In the genomic region with DNA sequence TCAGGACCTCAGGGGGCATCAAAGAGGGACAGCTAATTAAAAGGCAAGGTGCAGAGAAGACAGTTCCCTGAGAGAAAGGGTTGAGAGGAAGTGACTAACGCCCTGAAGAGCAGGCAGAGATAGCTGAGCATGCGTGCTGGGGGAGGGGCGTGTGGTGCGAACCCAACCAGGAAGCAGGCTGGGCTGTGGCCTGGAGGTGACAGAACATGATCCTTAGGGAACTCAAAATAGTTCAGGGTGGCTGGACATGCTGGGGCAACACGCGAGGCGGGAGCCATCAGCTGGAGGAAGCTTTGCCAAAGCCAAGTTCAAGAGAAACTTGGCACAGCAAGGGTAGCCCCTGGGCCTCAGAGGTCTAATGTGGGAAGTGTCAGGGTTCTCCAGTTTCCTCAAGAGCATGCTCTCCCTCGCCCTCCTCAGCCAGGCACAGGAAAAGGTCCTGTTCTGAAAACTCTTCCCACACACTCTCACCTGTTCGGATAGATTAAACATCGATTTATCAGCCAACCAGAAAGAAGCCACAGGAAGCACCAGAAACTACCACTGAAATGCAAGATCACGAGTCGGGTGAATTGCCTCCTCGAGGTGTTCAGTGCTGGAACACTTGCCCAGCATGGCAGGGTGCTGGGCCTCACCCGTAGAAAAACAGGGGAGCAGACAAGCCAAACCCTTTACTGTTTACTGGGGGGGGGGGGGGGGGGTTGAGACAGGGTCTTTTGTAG, we compare ENCODE assay signal across 8 mouse cellular contexts. TPM values are rescaled to one million over a fixed set of nuclear protein-coding genes. Genes with fewer than 3 reads are reported as not detected.
DNase-seq lines count a peak whose midpoint lies in the region; ATAC-seq lines count a peak whose summit lies in the region.

No protein-coding gene starts in this region.

- DNase-seq in 3134 (ENCODE audit: extremely low read depth, insufficient read length, low spot score) (peak; percentile 80), MEL-GATA-1-ER (ENCODE audit: extremely low read depth, low read depth) (peak; percentile 86)
- DNase-seq in fat pad, adult 2 months (ENCODE audit: extremely low read depth, low read depth, low spot score): peak; percentile 28
- DNase-seq in induced T-regulatory cell, adult 2 months (ENCODE audit: low read depth): peak; percentile 91
- DNase-seq in ovary, postnatal 10 days (ENCODE audit: low spot score): peak; percentile 21
- peak; percentile 69 for DNase-seq in urinary bladder, postnatal 25 days (ENCODE audit: low spot score)

- peaks cover 57% of the 10 kb centered on the region for H3K4me1 ChIP-seq in liver, embryonic 12.5 days
- peaks cover 7% of the 10 kb centered on the region for H3K4me1 ChIP-seq in midbrain, embryonic 13.5 days (replicated peaks)

- no peaks in the 10 kb centered on the region for H3K9me3 ChIP-seq in liver, embryonic 12.5 days (replicated peaks)
- no peaks in the 10 kb centered on the region; the same call in 1 of the 2 replicates for H3K9me3 ChIP-seq in midbrain, embryonic 13.5 days

- peak overlapping the region; percentile 57 for H3K9ac ChIP-seq in liver, embryonic 12.5 days
- no peak overlapping the region for H3K9ac ChIP-seq in midbrain, embryonic 13.5 days (replicated peaks)

- peak; percentile 43 for ATAC-seq in liver, embryonic 12.5 days
- no peak for ATAC-seq in midbrain, embryonic 13.5 days

- WGBS in liver, embryonic 12.5 days (ENCODE audit: insufficient replicate concordance): 18% methylated on average over 14 of the region's 14 CpGs
- WGBS in midbrain, embryonic 13.5 days: 63% methylated on average over 14 of the region's 14 CpGs

- no peaks in the 10 kb centered on the region for H3K36me3 ChIP-seq in liver, embryonic 12.5 days
- no peaks in the 10 kb centered on the region for H3K36me3 ChIP-seq in midbrain, embryonic 13.5 days

- H3K27ac ChIP-seq in liver, embryonic 12.5 days: peak overlapping the region; percentile 69
- no peak overlapping the region for H3K27ac ChIP-seq in midbrain, embryonic 13.5 days

- no peak overlapping the region; the same call in 1 of the 2 replicates for H3K4me3 ChIP-seq in liver, embryonic 12.5 days
- H3K4me3 ChIP-seq in midbrain, embryonic 13.5 days (replicated peaks): no peak overlapping the region

- H3K4me2 ChIP-seq in liver, embryonic 12.5 days: peak overlapping the region; percentile 49
- no peak overlapping the region for H3K4me2 ChIP-seq in midbrain, embryonic 13.5 days (replicated peaks)

- no peaks in the 10 kb centered on the region for H3K27me3 ChIP-seq in liver, embryonic 12.5 days (replicated peaks)
- H3K27me3 ChIP-seq in midbrain, embryonic 13.5 days: no peaks in the 10 kb centered on the region

RNA-seq across cellular contexts. Expression of gene Nans, which starts 3.2 kb away (rescaled TPM):
- polyA plus RNA-seq in liver, embryonic 12.5 days (2016; fragmentation: Nextera tagmentation; extraction: Ambion mirVana): 75.7 and 78.4 TPM in 2 replicates
- polyA plus RNA-seq in midbrain, embryonic 13.5 days (2015; fragmentation: Nextera tagmentation; extraction: Ambion mirVana): 63.2 and 63.9 TPM in 2 replicates

RNA-seq across cellular contexts. Expression of gene Anp32b, which starts 35.2 kb away (rescaled TPM):
- 669 and 722 TPM in 2 replicates for polyA plus RNA-seq in liver, embryonic 12.5 days (2016; fragmentation: Nextera tagmentation; extraction: Ambion mirVana)
- 126 and 136 TPM in 2 replicates for polyA plus RNA-seq in midbrain, embryonic 13.5 days (2015; fragmentation: Nextera tagmentation; extraction: Ambion mirVana)

RNA-seq across cellular contexts. Expression of gene Trim14, which starts 50.1 kb away (rescaled TPM):
- 8.5 and 8.9 TPM in 2 replicates for polyA plus RNA-seq in liver, embryonic 12.5 days (2016; fragmentation: Nextera tagmentation; extraction: Ambion mirVana)
- polyA plus RNA-seq in midbrain, embryonic 13.5 days (2015; fragmentation: Nextera tagmentation; extraction: Ambion mirVana): 0.40 and 0.57 TPM in 2 replicates

Comparison
In these comparisons a context has a peak if more than half of its experiments do, and no peak if none do; other contexts are left out.
1. DNase-seq: peak in every context shown above with its lines; median percentile 91 in induced T-regulatory cell, adult 2 months; 86 in MEL-GATA-1-ER; 80 in 3134; 69 in urinary bladder, postnatal 25 days; 28 in fat pad, adult 2 months; 21 in ovary, postnatal 10 days.